8 mouse cellular contexts compared by ENCODE assay signal in genomic region chr14:25513496-25513895, GRCm38 (mm10). TPM values are rescaled to one million over a fixed set of nuclear protein-coding genes. Genes with fewer than 3 reads are reported as not detected.
DNase-seq lines count a peak whose midpoint lies in the region; ATAC-seq and TF ChIP-seq lines count a peak whose summit lies in the region.

No protein-coding gene starts in this region.

- peaks cover 88% of the 10 kb centered on the region for H3K4me1 ChIP-seq in cerebellum, adult 2 months (ENCODE audit: control insufficient read depth, insufficient read depth, low read length)
- peaks cover 44% of the 10 kb centered on the region for H3K4me1 ChIP-seq in forebrain, embryonic 14.5 days (ENCODE audit: control insufficient read depth, insufficient read depth, low read length)
- H3K4me1 ChIP-seq in midbrain, embryonic 15.5 days, result peaks cover 66% of the 10 kb centered on the region
- peaks cover 53% of the 10 kb centered on the region for H3K4me1 ChIP-seq in lung, adult 2 months (ENCODE audit: control insufficient read depth, insufficient read depth, low read length)

- H3K27ac ChIP-seq in cerebellum, adult 2 months (ENCODE audit: insufficient read depth, low read length), result peak overlapping the region; percentile 83
- H3K27ac ChIP-seq in forebrain, embryonic 14.5 days (ENCODE audit: low read depth, low read length), result peak overlapping the region; percentile 61; the same call in 1 of the 2 replicates
- H3K27ac ChIP-seq in midbrain, embryonic 15.5 days, result peak overlapping the region; percentile 61; the same call in 1 of the 2 replicates

- 25% methylated on average over 8 of the region's 8 CpGs for WGBS in cerebellum, adult 2 months
- 61% methylated on average over 8 of the region's 8 CpGs for WGBS in forebrain, embryonic 14.5 days
- 59% methylated on average over 8 of the region's 8 CpGs for WGBS in midbrain, embryonic 15.5 days
- 54% methylated on average over 8 of the region's 8 CpGs for WGBS in lung, adult 2 months

- no peak overlapping the region for H3K4me3 ChIP-seq in cerebellum, adult 2 months (replicated peaks; ENCODE audit: insufficient read depth, low read depth, low read length)
- no peak overlapping the region for H3K4me3 ChIP-seq in forebrain, embryonic 14.5 days (ENCODE audit: low read depth, low read length)
- H3K4me3 ChIP-seq in midbrain, embryonic 15.5 days, result no peak overlapping the region
- no peak overlapping the region for H3K4me3 ChIP-seq in lung, adult 2 months (replicated peaks; ENCODE audit: extremely low read depth, low read depth, low read length)

- TF ChIP-seq POLR2A in cerebellum, adult 2 months (IDR thresholded peaks at IDR 0.05; ENCODE audit: borderline replicate concordance, insufficient read depth, low read length), result no peak
- TF ChIP-seq POLR2A in lung, adult 2 months (IDR thresholded peaks at IDR 0.05; ENCODE audit: borderline replicate concordance, extremely low read depth, low read depth, low read length), result no peak

- intact Hi-C loops in heart, postnatal 14 days (cut with DNase I), result no loop called here

- H3K9ac ChIP-seq in forebrain, embryonic 14.5 days (ENCODE audit: low read length), result no peak overlapping the region
- H3K9ac ChIP-seq in midbrain, embryonic 15.5 days, result no peak overlapping the region

- no peaks in the 10 kb centered on the region for H3K9me3 ChIP-seq in forebrain, embryonic 14.5 days (replicated peaks; ENCODE audit: control insufficient read depth, low read length)
- H3K9me3 ChIP-seq in midbrain, embryonic 15.5 days, result no peaks in the 10 kb centered on the region

- no peak for ATAC-seq in forebrain, embryonic 14.5 days
- ATAC-seq in midbrain, embryonic 15.5 days (replicated peaks), result no peak
- ATAC-seq in CD4-positive, CD25-positive, alpha-beta regulatory T cell, adult 4 months, result no peak
- no peak for ATAC-seq in megakaryocyte, adult 5-6 weeks (ENCODE audit: poor library complexity, severe bottlenecking)

- no peak for DNase-seq in cerebellum, adult 2 months
- no peak for DNase-seq in cerebellum, adult 18-20 months
- no peak for DNase-seq in forebrain, embryonic 14.5 days (ENCODE audit: low spot score)
- DNase-seq in heart, postnatal 14 days, result peak; percentile 48 to 69
- no peak for DNase-seq in lung, adult 2 months

- no peaks in the 10 kb centered on the region for H3K27me3 ChIP-seq in cerebellum, adult 2 months (ENCODE audit: control insufficient read depth, insufficient read depth, low read length)
- H3K27me3 ChIP-seq in forebrain, embryonic 14.5 days (replicated peaks; ENCODE audit: control insufficient read depth, insufficient read depth, low read length), result no peaks in the 10 kb centered on the region
- H3K27me3 ChIP-seq in midbrain, embryonic 15.5 days (replicated peaks), result no peaks in the 10 kb centered on the region

- no peak overlapping the region for H3K4me2 ChIP-seq in forebrain, embryonic 14.5 days (ENCODE audit: low read length)
- H3K4me2 ChIP-seq in midbrain, embryonic 15.5 days, result no peak overlapping the region

- H3K36me3 ChIP-seq in forebrain, embryonic 14.5 days (ENCODE audit: control insufficient read depth, insufficient read depth, low read length), result peaks cover 24% of the 10 kb centered on the region
- H3K36me3 ChIP-seq in midbrain, embryonic 15.5 days (replicated peaks), result no peaks in the 10 kb centered on the region

- no peak for TF ChIP-seq CTCF in cerebellum, adult 2 months (IDR thresholded peaks at IDR 0.05; ENCODE audit: borderline replicate concordance, insufficient read depth, low read depth, low read length)
- TF ChIP-seq CTCF in lung, adult 2 months (IDR thresholded peaks at IDR 0.05; ENCODE audit: insufficient read depth, low read length), result no peak

RNA-seq across cellular contexts. Expression of gene Zmiz1, which starts 54.5 kb away (rescaled TPM):
- polyA plus RNA-seq in cerebellum, adult 2 months (2012; rRNA removed), result 63.7 and 72.5 TPM in 2 replicates
- 37.0 and 43.8 TPM in 2 replicates for polyA plus RNA-seq in forebrain, embryonic 14.5 days (2014; fragmentation: Nextera tagmentation; extraction: Ambion mirVana)
- 10 to 100 TPM; 53.9 to 59.4 TPM for total RNA-seq in heart, postnatal 14 days (2021)
- 77.3 and 78.8 TPM in 2 replicates for polyA plus RNA-seq in midbrain, embryonic 15.5 days (2015; fragmentation: Nextera tagmentation; extraction: Ambion mirVana)
- polyA plus RNA-seq in CD4-positive, CD25-positive, alpha-beta regulatory T cell, adult 4 months (2017; shearing (Covaris generic)), result 10 to 100 TPM; 21.2 to 34.3 TPM
- 51.6 and 52.6 TPM in 2 replicates for polyA plus RNA-seq in lung, adult 2 months (2012; rRNA removed)
- total RNA-seq in megakaryocyte, adult 5-6 weeks (2015), result 88.9 and 90.1 TPM in 2 replicates
- 11.4 and 15.6 TPM in 2 replicates for total RNA-seq in megakaryocyte, adult 5-6 weeks (2017)

Comparison
In these comparisons a context has a peak if more than half of its experiments do, and no peak if none do; other contexts are left out.
1. DNase-seq: peak in heart, postnatal 14 days (2 of 2); none in cerebellum, adult 2 months (0 of 2), cerebellum, adult 18-20 months (0 of 2), forebrain, embryonic 14.5 days (single experiment) and lung, adult 2 months (single experiment).
2. Peak in every context shown above with its lines, with median percentiles within 50 percentile points of each other: H3K27ac ChIP-seq.